ENCODE assay signal across 1 mouse cellular context in genomic region chr3:51560511-51561108, GRCm38 (mm10).
TF ChIP-seq lines count a peak whose summit lies in the region.

TSS of gene Setd7 (minus strand) at chr3:51560879.

TF ChIP-seq in CH12.LX, 34 proteins besides CTCF, POLR2A, EP300 and RAD21 (continued from another document):
- no peak for TF ChIP-seq JUND (conservative IDR thresholded peaks at IDR 0.05; ENCODE audit: low read depth, low read length)
- TF ChIP-seq GABPA (IDR thresholded peaks at IDR 0.05; ENCODE audit: insufficient replicate concordance, low read depth, low read length) = no peak
- TF ChIP-seq NRF1 (IDR thresholded peaks at IDR 0.05; ENCODE audit: low read depth, low read length) = 0 out of 2 replicates have a peak, but pooled peaks have one; percentile 24
- TF ChIP-seq MEF2A (IDR thresholded peaks at IDR 0.05; ENCODE audit: borderline replicate concordance, low read depth, low read length) = 0 out of 2 replicates have a peak, but pooled peaks have one; percentile 21
- TF ChIP-seq MAZ (IDR thresholded peaks at IDR 0.05; ENCODE audit: low read depth, low read length) = peak; percentile 64
